Mouse (Mus musculus) ES-E14 (cell line): ENCODE data around the gene Agrn. TPM values are rescaled to one million over a fixed set of nuclear protein-coding genes. Genes with fewer than 3 reads are reported as not detected.

Source experiments
- DNase-seq: peaks from one replicate; pipeline ENCODE4 v3.0.0-alpha.2; 2013; ENCODE audit warnings: low read depth, low spot score
- H3K27ac ChIP-seq: 2 replicates; pipeline ENCODE4 v1.5.1; 2012; ENCODE audit warnings: low read depth, mild to moderate bottlenecking, low read length, moderate library complexity, mixed read lengths; ENCODE audit not compliant: poor library complexity, insufficient read depth, severe bottlenecking
- H3K36me3 ChIP-seq: 2 replicates; pipeline ENCODE4 v1.6.1; 2012; ENCODE audit warnings: mild to moderate bottlenecking, low read length, moderate library complexity, mixed read lengths; ENCODE audit not compliant: control insufficient read depth, poor library complexity, insufficient read depth, severe bottlenecking
- H3K4me1 ChIP-seq, 2 experiments: fragments of 150-350 bp in 1 of 2; sonication (generic) in 1 of 2; 2 replicates each; pipeline ENCODE4 v1.6.1; 2012; ENCODE audit warnings: low read length in 2 of 2, mild to moderate bottlenecking in 1 of 2, mixed read lengths in 1 of 2; ENCODE audit not compliant: control insufficient read depth in 2 of 2, insufficient read depth in 2 of 2, poor library complexity in 1 of 2
- H3K4me3 ChIP-seq, 2 experiments: fragments of 150-350 bp in 1 of 2; sonication (generic) in 1 of 2; 2 replicates each; pipeline ENCODE4 v1.5.1; 2012; ENCODE audit warnings: low read length in 2 of 2, low read depth in 1 of 2, mild to moderate bottlenecking in 1 of 2, mixed read lengths in 1 of 2; ENCODE audit not compliant: insufficient read depth in 1 of 2, poor library complexity in 1 of 2, severe bottlenecking in 1 of 2
- H3K9ac ChIP-seq: 2 replicates; pipeline ENCODE4 v1.6.1; 2012; ENCODE audit warnings: low read depth, mild to moderate bottlenecking, low read length, mixed read lengths; ENCODE audit not compliant: poor library complexity, insufficient read depth, severe bottlenecking
- H3K9me3 ChIP-seq: fragments of 150-350 bp; sonication (generic); 2 replicates; pipeline ENCODE4 v1.6.1; 2012; ENCODE audit warnings: low read depth, mild to moderate bottlenecking, low read length; ENCODE audit not compliant: control insufficient read depth, insufficient read depth
- CHD2 ChIP-seq: IDR thresholded peaks from 2 replicates; pipeline ENCODE4 v1.6.1; 2014; ENCODE audit warnings: mild to moderate bottlenecking, low read depth, low read length, inconsistent platforms
- HCFC1 ChIP-seq: IDR thresholded peaks from 2 replicates; pipeline ENCODE4 v1.6.1; 2012; ENCODE audit warnings: low read length, inconsistent platforms, borderline replicate concordance; ENCODE audit not compliant: insufficient read depth
- MAFK ChIP-seq: IDR thresholded peaks from 2 replicates; pipeline ENCODE4 v1.6.1; 2014; ENCODE audit warnings: mild to moderate bottlenecking, low read depth, low read length, inconsistent platforms; ENCODE audit not compliant: insufficient read depth
- ZC3H11A ChIP-seq: IDR thresholded peaks from 2 replicates; pipeline ENCODE4 v1.6.1; 2012; ENCODE audit warnings: low read depth, mild to moderate bottlenecking, inconsistent platforms, low read length, borderline replicate concordance
- ZNF384 ChIP-seq: IDR thresholded peaks from 2 replicates; pipeline ENCODE4 v1.6.1; 2012; ENCODE audit warnings: low read depth, low read length, inconsistent platforms
- in situ Hi-C, 2 experiments: fragments of 600-800 bp; cut with MboI; formaldehyde crosslinking; loops; one replicate each; pipeline ENCODE4 v1.15.1; 2025; ENCODE audit warnings: low sequenced_read_pairs in 2 of 2, inconsistent platforms in 1 of 2; ENCODE audit not compliant: unreplicated experiment in 2 of 2
- total RNA-seq: library from RNA; depleted of rRNA; stranded (reverse); fragments of 300-350 nt; gene quantifications from 2 replicates; pipeline ENCODE4 v1.2.3, GENCODE M21; 2012

Gene Agrn
- total RNA-seq, 1 experiment: 214 TPM

DNA sequence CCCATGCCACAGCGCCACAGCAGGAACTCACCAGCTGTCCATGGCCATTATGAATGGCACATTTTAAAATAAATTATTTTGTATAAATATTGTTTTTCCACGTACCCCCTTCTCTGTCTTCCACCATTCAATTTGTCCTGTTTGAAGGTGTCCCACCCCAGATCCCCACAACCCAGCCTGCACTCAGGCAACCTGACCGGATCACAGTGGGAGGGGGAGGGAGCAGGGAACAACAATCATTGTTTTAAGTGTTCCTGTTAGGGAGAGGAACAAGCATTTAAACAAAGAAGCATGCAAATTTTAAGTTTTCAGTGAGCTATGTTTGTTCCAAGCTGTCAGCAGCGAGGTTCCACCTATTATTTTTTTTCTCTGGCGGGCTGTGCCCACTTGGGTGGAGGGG lies 64.0 kb downstream of the Agrn start:
- H3K4me3 ChIP-seq: peak overlapping the region; percentile 3 to 42; a peak in 2 of 4 replicates
- H3K9me3 ChIP-seq: no peaks in the 10 kb centered on the region
- in situ Hi-C loops: no loop called here
- H3K27ac ChIP-seq: no peak overlapping the region
- H3K4me1 ChIP-seq: peaks cover 5 to 13% of the 10 kb centered on the region in 2 experiments; a peak in 2 of 4 replicates
- peak overlapping the region; percentile 2; the same call in 1 of the 2 replicates for H3K9ac ChIP-seq
- TF ChIP-seq CHD2 (no peak), ZNF384 (no peak), HCFC1 (no peak), ZC3H11A (no peak), MAFK (no peak)
- no peaks in the 10 kb centered on the region for H3K36me3 ChIP-seq
- no peak for DNase-seq

DNA sequence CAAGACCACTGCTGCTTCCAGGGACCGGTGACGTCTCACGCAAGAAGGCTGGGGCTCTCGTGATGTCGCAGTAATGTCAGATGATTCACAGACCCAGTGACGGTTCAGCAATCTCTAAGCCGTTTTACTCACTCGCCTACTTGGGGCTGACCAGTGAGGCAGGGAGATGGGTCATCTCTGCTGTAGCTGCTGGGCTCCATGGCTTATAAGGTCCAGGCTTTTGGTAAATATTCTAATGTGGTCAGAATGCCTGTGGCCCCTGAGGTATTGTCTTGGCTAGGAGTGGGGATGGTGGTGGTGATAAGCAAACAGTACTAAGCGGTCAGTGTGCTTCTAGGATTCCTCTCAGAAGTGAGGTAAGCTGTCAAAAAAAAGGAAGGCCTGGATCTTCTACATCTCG lies 66.3 kb downstream of the Agrn start:
- in situ Hi-C loops: no loop called here
- Histone ChIP-seq H3K4me3 (no peak overlapping the region), H3K9ac (no peak overlapping the region), H3K4me1 (peaks cover 5 to 13% of the 10 kb centered on the region in 2 experiments; a peak in 2 of 4 replicates), H3K27ac (no peak overlapping the region), H3K9me3 (no peaks in the 10 kb centered on the region), H3K36me3 (peaks cover 7% of the 10 kb centered on the region)
- DNase-seq: no peak
- no peak for TF ChIP-seq HCFC1
- TF ChIP-seq ZNF384: no peak
- TF ChIP-seq CHD2: no peak
- TF ChIP-seq MAFK: no peak
- no peak for TF ChIP-seq ZC3H11A

DNA sequence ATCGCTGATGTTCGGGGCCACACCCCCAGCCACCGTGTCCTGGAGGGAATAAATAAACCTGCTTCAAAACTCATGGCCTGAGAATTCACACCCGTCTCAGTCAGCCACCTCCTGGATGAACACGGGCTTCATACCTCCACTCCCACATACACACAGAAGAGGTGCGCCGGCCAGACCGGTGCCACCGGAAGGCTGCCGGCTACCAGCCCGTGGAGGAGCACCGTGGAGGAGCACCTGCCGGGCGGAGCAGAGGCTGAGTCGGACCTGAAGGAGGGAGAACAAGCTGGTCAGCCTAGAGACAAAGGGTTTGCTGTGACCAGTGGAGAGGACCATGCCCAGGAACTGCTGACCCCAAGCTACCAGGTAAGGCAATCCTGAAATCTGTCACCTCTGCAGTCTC lies 66.9 kb downstream of the Agrn start, which contains the start of gene Rnf223:
Gene Rnf223 (plus strand): TSS at position 78 of the 400 bp plus-strand sequence.
- Histone ChIP-seq H3K4me3 (no peak within 1 kb of the TSS), H3K27ac (no peak within 1 kb of the TSS), H3K9me3 (no peaks in the 10 kb centered on the region), H3K4me1 (peaks cover 5 to 8% of the 10 kb centered on the region in 2 experiments; a peak in 2 of 4 replicates), H3K36me3 (peaks cover 12% of the 10 kb centered on the region), H3K9ac (no peak within 1 kb of the TSS)
- no peak for DNase-seq
- TF ChIP-seq ZNF384 (no peak), ZC3H11A (no peak), HCFC1 (no peak), CHD2 (no peak), MAFK (no peak)
- in situ Hi-C loops: no loop called here

DNA sequence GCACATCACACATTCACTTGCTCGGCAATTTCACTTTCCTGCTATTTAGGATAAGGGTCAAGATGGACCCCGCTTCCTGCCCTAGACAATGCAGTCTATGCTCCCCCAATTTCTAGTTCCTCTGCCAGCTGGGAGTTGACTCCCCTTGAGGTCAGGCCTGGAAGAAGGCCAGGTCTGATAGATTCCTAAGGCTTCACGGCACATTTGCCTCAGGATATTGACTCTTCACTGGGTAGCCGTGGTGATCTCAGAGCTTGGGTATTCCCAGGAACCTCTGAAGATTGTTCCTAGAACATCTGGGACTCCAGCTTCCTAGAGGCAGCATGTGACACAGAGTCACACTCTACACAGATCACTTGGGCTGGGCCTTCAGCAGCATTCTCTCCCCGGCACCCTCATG lies 68.5 kb downstream of the Agrn start:
- DNase-seq: no peak
- H3K9ac ChIP-seq: no peak overlapping the region
- H3K36me3 ChIP-seq: peaks cover 24% of the 10 kb centered on the region
- H3K4me1 ChIP-seq: peaks cover 0 to 5% of the 10 kb centered on the region in 2 experiments; a peak in 1 of 4 replicates
- no peak overlapping the region for H3K27ac ChIP-seq
- no peaks in the 10 kb centered on the region for H3K9me3 ChIP-seq
- in situ Hi-C loops: no loop called here
- TF ChIP-seq ZNF384 (no peak), MAFK (no peak), ZC3H11A (no peak), CHD2 (no peak), HCFC1 (no peak)
- no peak overlapping the region for H3K4me3 ChIP-seq

DNA sequence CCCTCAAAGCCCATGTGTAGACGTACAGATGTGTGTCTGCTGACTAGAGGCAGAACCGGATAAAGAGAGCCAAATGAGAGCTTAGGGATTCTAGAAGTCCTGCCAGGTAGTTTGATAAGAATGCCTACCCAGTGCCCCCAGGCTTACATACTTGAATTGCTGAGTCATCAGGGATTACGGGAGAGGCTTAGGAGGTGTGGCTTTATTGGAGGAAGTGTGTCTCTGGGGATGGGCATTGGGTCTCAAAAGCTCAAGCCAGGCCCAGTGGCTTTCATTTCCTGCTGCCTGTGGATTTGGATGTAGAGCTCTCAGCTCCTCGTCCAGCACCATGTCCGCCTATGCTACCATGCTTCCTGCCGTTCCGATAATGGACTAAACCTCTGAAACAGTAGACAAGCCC lies 70.4 kb downstream of the Agrn start:
- in situ Hi-C loops: no loop called here

More for the DNA sequence above, 70.4 kb downstream of the Agrn start:
- Histone ChIP-seq H3K4me1 (no peaks in the 10 kb centered on the region), H3K9ac (no peak overlapping the region), H3K27ac (peak overlapping the region; percentile 36; the same call in 1 of the 2 replicates), H3K36me3 (peaks cover 43% of the 10 kb centered on the region), H3K4me3 (no peak overlapping the region), H3K9me3 (no peaks in the 10 kb centered on the region)
- DNase-seq: no peak
- TF ChIP-seq ZNF384 (no peak), MAFK (peak; percentile 93), CHD2 (no peak), HCFC1 (no peak), ZC3H11A (no peak)
